ENCODE assay signal across 9 mouse cellular contexts in genomic region chr4:138153980-138154379, GRCm38 (mm10).
DNase-seq lines count a peak whose midpoint lies in the region; ATAC-seq and TF ChIP-seq lines count a peak whose summit lies in the region.
"Had no signal": no experiment of that assay in that cellular context is flagged by ENCODE, and none has a peak within 500 bp of the region (broad histone marks: within the 10 kb centered on the region; RNA-seq: fewer than 3 reads in every experiment).

No protein-coding gene starts in this region.

- H3K9me3 ChIP-seq in lung, embryonic 14.5 days (ENCODE audit: low read depth, low read length), result no peaks in the 10 kb centered on the region
- H3K9me3 ChIP-seq: embryonic facial prominence, embryonic 13.5 days had no signal

- no peak overlapping the region for H3K9ac ChIP-seq in lung, embryonic 14.5 days
- H3K9ac ChIP-seq: embryonic facial prominence, embryonic 13.5 days had no signal

- H3K4me2 ChIP-seq in lung, embryonic 14.5 days, result no peak overlapping the region
- H3K4me2 ChIP-seq: embryonic facial prominence, embryonic 13.5 days had no signal

- TF ChIP-seq CTCF in lung, embryonic 14.5 days (IDR thresholded peaks at IDR 0.05; ENCODE audit: low read depth), result peak; percentile 73

- H3K36me3 ChIP-seq in lung, embryonic 14.5 days (ENCODE audit: insufficient read depth), result peaks cover 71% of the 10 kb centered on the region

- H3K4me1 ChIP-seq in lung, embryonic 14.5 days (ENCODE audit: insufficient read depth), result no peaks in the 10 kb centered on the region
- H3K4me1 ChIP-seq: embryonic facial prominence, embryonic 13.5 days had no signal

- H3K27me3 ChIP-seq in lung, embryonic 14.5 days (ENCODE audit: insufficient read depth, low read length), result no peaks in the 10 kb centered on the region
- H3K27me3 ChIP-seq: embryonic facial prominence, embryonic 13.5 days had no signal

- DNase-seq in gastrocnemius, postnatal 10 days, result peak; percentile 36
- no peak for DNase-seq in gastrocnemius, postnatal 36 days
- DNase-seq in 3134 (ENCODE audit: extremely low read depth, insufficient read length, low spot score) (peak; percentile 15), MN1 (ENCODE audit: low spot score) (peak; percentile 49)
- DNase-seq in cerebellum, postnatal 36 days, result peak; percentile 20 to 27
- peak; percentile 72 for DNase-seq in lung, embryonic 14.5 days
- DNase-seq in thymus, postnatal 25 days, result peak; percentile 48
- no peak for DNase-seq in left cerebral cortex, adult 8-10 months (ENCODE audit: low spot score in 2 of 2)

- H3K27ac ChIP-seq in lung, embryonic 14.5 days (ENCODE audit: low read depth), result no peak overlapping the region
- H3K27ac ChIP-seq: embryonic facial prominence, embryonic 13.5 days had no signal

- no peak overlapping the region for H3K4me3 ChIP-seq in lung, embryonic 14.5 days (ENCODE audit: low read depth, low read length)
- H3K4me3 ChIP-seq: embryonic facial prominence, embryonic 13.5 days had no signal

- intact Hi-C loops in gastrocnemius, postnatal 36 days (cut with DNase I), result loop anchor here (10.0 kb wide), 1 partner anchor 189 kb away; no protein-coding TSS in a partner anchor

- 48% methylated on average over 3 of the region's 3 CpGs for WGBS in lung, embryonic 14.5 days

- ATAC-seq in lung, embryonic 14.5 days (ENCODE audit: insufficient read depth), result no peak

Comparison
In these comparisons a context has a peak if more than half of its experiments do, and no peak if none do; other contexts are left out.
1. DNase-seq: peak in gastrocnemius, postnatal 10 days (single experiment), 3134 (single experiment), MN1 (single experiment), cerebellum, postnatal 36 days (2 of 2), lung, embryonic 14.5 days (single experiment) and thymus, postnatal 25 days (single experiment); none in gastrocnemius, postnatal 36 days (0 of 2) and left cerebral cortex, adult 8-10 months (0 of 2).